Mouse (Mus musculus) ES-E14 (cell line): ENCODE results near the gene Ppp4r2. TPM values are rescaled to one million over a fixed set of nuclear protein-coding genes. Genes with fewer than 3 reads are reported as not detected.

Experiments
- DNase-seq: peaks from one replicate; pipeline ENCODE4 v3.0.0-alpha.2; 2013; ENCODE audit warnings: low read depth, low spot score
- H3K27ac ChIP-seq: 2 replicates; pipeline ENCODE4 v1.5.1; 2012; ENCODE audit warnings: low read depth, mild to moderate bottlenecking, low read length, moderate library complexity, mixed read lengths; ENCODE audit not compliant: poor library complexity, insufficient read depth, severe bottlenecking
- H3K36me3 ChIP-seq: 2 replicates; pipeline ENCODE4 v1.6.1; 2012; ENCODE audit warnings: mild to moderate bottlenecking, low read length, moderate library complexity, mixed read lengths; ENCODE audit not compliant: control insufficient read depth, poor library complexity, insufficient read depth, severe bottlenecking
- H3K4me1 ChIP-seq, 2 experiments: fragments of 150-350 bp in 1 of 2; sonication (generic) in 1 of 2; 2 replicates each; pipeline ENCODE4 v1.6.1; 2012; ENCODE audit warnings: low read length in 2 of 2, mild to moderate bottlenecking in 1 of 2, mixed read lengths in 1 of 2; ENCODE audit not compliant: control insufficient read depth in 2 of 2, insufficient read depth in 2 of 2, poor library complexity in 1 of 2
- H3K4me3 ChIP-seq, 2 experiments: fragments of 150-350 bp in 1 of 2; sonication (generic) in 1 of 2; 2 replicates each; pipeline ENCODE4 v1.5.1; 2012; ENCODE audit warnings: low read length in 2 of 2, low read depth in 1 of 2, mild to moderate bottlenecking in 1 of 2, mixed read lengths in 1 of 2; ENCODE audit not compliant: insufficient read depth in 1 of 2, poor library complexity in 1 of 2, severe bottlenecking in 1 of 2
- H3K9ac ChIP-seq: 2 replicates; pipeline ENCODE4 v1.6.1; 2012; ENCODE audit warnings: low read depth, mild to moderate bottlenecking, low read length, mixed read lengths; ENCODE audit not compliant: poor library complexity, insufficient read depth, severe bottlenecking
- H3K9me3 ChIP-seq: fragments of 150-350 bp; sonication (generic); 2 replicates; pipeline ENCODE4 v1.6.1; 2012; ENCODE audit warnings: low read depth, mild to moderate bottlenecking, low read length; ENCODE audit not compliant: control insufficient read depth, insufficient read depth
- CHD2 ChIP-seq: IDR thresholded peaks from 2 replicates; pipeline ENCODE4 v1.6.1; 2014; ENCODE audit warnings: mild to moderate bottlenecking, low read depth, low read length, inconsistent platforms
- HCFC1 ChIP-seq: IDR thresholded peaks from 2 replicates; pipeline ENCODE4 v1.6.1; 2012; ENCODE audit warnings: low read length, inconsistent platforms, borderline replicate concordance; ENCODE audit not compliant: insufficient read depth
- MAFK ChIP-seq: IDR thresholded peaks from 2 replicates; pipeline ENCODE4 v1.6.1; 2014; ENCODE audit warnings: mild to moderate bottlenecking, low read depth, low read length, inconsistent platforms; ENCODE audit not compliant: insufficient read depth
- ZC3H11A ChIP-seq: IDR thresholded peaks from 2 replicates; pipeline ENCODE4 v1.6.1; 2012; ENCODE audit warnings: low read depth, mild to moderate bottlenecking, inconsistent platforms, low read length, borderline replicate concordance
- ZNF384 ChIP-seq: IDR thresholded peaks from 2 replicates; pipeline ENCODE4 v1.6.1; 2012; ENCODE audit warnings: low read depth, low read length, inconsistent platforms
- in situ Hi-C, 2 experiments: fragments of 600-800 bp; cut with MboI; formaldehyde crosslinking; loops; one replicate each; pipeline ENCODE4 v1.15.1; 2025; ENCODE audit warnings: low sequenced_read_pairs in 2 of 2, inconsistent platforms in 1 of 2; ENCODE audit not compliant: unreplicated experiment in 2 of 2
- total RNA-seq: library from RNA; depleted of rRNA; stranded (reverse); fragments of 300-350 nt; gene quantifications from 2 replicates; pipeline ENCODE4 v1.2.3, GENCODE M21; 2012

The Ppp4r2 gene
- total RNA-seq, 1 experiment = 66.8 TPM

DNA sequence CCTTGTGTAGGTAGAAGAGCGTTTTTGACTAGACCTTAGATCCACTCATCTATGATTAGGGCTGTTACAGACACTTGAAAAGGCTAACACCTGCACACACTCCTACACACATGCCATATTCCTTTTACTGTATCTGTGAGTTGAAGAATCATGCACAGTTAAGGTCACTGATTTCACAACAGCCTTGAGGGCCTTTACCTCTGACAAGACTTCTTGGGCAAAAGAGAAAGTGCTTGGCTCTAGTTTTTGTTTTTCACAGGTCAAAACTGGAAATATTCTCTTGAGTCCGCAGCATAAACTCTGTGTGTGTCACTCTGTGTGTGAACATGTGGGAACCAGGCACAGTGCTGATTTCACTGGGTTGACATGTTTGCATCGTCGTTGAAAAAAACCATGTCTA is 23.3 kb upstream of the Ppp4r2 start:
- H3K9ac ChIP-seq = no peak overlapping the region
- in situ Hi-C loops = no loop called here
- no peaks in the 10 kb centered on the region for H3K36me3 ChIP-seq
- no peak overlapping the region for H3K27ac ChIP-seq
- no peaks in the 10 kb centered on the region for H3K4me1 ChIP-seq
- H3K9me3 ChIP-seq = no peaks in the 10 kb centered on the region
- no peak for TF ChIP-seq HCFC1
- TF ChIP-seq ZC3H11A = no peak
- TF ChIP-seq CHD2 = no peak
- TF ChIP-seq MAFK = no peak
- no peak for TF ChIP-seq ZNF384
- no peak overlapping the region for H3K4me3 ChIP-seq
- DNase-seq = no peak

DNA sequence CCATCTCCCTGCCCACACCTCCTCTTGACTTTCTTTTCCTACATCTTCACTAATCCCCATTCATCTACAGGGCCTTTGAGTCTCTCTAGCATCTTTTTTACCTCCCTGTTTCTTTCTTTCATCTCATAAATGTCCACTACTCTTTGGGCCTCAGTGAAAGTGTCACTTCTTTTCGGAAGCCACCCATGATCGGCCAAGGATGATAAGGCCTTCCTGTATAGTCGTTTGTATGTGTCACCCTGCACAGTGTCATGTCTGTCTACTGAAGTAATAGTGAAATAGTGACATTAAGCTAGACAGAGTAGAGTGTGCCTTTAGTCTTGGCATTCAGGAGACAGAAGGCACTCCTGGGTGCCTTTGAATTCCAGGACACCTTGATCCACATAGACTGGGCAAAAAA is 21.7 kb upstream of the Ppp4r2 start:
- in situ Hi-C loops = no loop called here
- no peaks in the 10 kb centered on the region for H3K9me3 ChIP-seq
- TF ChIP-seq CHD2 = no peak
- no peak overlapping the region for H3K27ac ChIP-seq
- no peaks in the 10 kb centered on the region for H3K4me1 ChIP-seq
- no peak for DNase-seq
- no peak overlapping the region for H3K9ac ChIP-seq
- H3K4me3 ChIP-seq = no peak overlapping the region
- H3K36me3 ChIP-seq = no peaks in the 10 kb centered on the region

DNA sequence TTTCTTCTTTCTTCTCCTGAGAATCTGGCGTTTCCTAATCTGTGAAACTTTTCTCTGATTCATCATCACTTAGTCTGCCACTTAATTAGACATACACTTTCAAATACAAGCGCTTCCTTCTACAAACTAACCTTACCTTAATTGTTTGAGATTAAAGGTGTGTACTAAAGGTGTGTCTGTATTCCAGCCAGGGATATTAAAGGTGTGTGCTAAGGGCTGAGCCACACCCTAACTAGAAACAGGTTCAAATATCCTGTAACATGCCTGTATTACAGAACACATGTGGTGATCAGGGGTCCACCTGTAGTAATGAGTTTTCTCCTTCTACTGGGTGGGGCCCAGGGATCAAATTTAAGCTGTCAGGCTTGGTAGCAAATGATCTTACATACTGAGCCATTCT is 12.1 kb upstream of the Ppp4r2 start:
- Histone ChIP-seq H3K4me1 (no peaks in the 10 kb centered on the region), H3K9ac (no peak overlapping the region), H3K27ac (no peak overlapping the region), H3K9me3 (no peaks in the 10 kb centered on the region), H3K4me3 (no peak overlapping the region), H3K36me3 (no peaks in the 10 kb centered on the region)
- in situ Hi-C loops = no loop called here
- no peak for TF ChIP-seq ZNF384
- DNase-seq = no peak

DNA sequence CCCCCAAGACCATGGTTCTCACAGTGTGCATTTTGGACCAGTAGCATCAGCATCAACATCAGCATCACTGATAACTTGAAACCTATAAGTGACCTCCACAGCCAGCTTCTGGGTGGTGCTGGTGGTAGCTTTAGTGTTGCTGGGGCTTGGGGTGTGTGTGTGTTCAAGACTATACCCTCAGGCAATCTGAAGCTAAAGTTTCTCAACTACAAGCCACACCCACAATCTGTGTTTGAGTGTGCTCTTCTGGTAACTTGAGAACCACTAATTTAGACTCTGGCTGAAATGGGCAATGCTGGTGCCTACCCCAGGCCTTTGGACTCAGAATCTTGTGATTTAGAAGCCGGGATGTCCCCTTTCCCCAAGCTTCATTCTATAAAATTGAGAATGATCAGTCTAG is 10.1 kb upstream of the Ppp4r2 start:
- no peak for DNase-seq
- in situ Hi-C loops = no loop called here
- H3K4me1 ChIP-seq = no peaks in the 10 kb centered on the region
- H3K36me3 ChIP-seq = no peaks in the 10 kb centered on the region
- no peak overlapping the region for H3K9ac ChIP-seq
- no peak overlapping the region for H3K4me3 ChIP-seq
- H3K9me3 ChIP-seq = no peaks in the 10 kb centered on the region
- no peak overlapping the region for H3K27ac ChIP-seq
- no peak for TF ChIP-seq ZNF384
- no peak for TF ChIP-seq ZC3H11A
- no peak for TF ChIP-seq HCFC1
- TF ChIP-seq MAFK = no peak
- no peak for TF ChIP-seq CHD2

DNA sequence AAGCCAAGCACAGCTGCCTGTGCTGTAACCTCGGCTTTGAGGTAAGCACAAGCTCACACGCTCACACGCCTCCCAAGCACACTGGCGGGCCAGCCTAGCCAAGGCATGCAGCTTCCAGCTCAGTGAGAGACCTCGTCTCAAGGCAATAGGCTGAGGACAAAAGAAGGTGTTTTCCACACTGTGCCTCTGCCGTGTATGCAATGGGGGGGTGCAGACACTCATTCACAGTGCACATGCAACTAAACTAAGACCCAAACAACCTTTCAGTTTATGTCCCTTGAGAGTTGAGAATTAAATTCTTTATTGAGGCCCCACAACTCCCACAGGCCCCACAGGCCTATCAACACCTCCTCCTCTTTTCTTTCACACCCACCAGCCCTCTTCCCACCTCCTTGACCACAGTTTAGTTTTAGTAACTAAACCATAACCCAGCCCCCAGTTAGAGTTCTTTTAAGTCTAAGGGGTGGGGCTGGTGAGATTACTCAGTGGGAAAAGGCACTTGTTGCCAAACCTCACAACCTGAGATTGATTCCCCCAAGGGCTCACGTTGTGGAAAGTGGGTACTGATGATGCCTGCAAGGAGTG is 8.9 kb upstream of the Ppp4r2 start:
- no peaks in the 10 kb centered on the region for H3K36me3 ChIP-seq
- in situ Hi-C loops = no loop called here
- DNase-seq = no peak

More for the DNA sequence above, 8.9 kb upstream of the Ppp4r2 start:
- Histone ChIP-seq H3K9me3 (no peaks in the 10 kb centered on the region), H3K9ac (no peak overlapping the region), H3K4me1 (no peaks in the 10 kb centered on the region), H3K4me3 (no peak overlapping the region), H3K27ac (no peak overlapping the region)
- TF ChIP-seq ZC3H11A = no peak
- no peak for TF ChIP-seq CHD2
- TF ChIP-seq ZNF384 = no peak
- TF ChIP-seq MAFK = no peak
- no peak for TF ChIP-seq HCFC1
